Mouse (Mus musculus): ENCODE results near the gene Psen2. TPM values are rescaled to one million over a fixed set of nuclear protein-coding genes. Genes with fewer than 3 reads are reported as not detected.

Gene Psen2
- polyA plus RNA-seq, 1 experiment: 58.1 TPM

DNA sequence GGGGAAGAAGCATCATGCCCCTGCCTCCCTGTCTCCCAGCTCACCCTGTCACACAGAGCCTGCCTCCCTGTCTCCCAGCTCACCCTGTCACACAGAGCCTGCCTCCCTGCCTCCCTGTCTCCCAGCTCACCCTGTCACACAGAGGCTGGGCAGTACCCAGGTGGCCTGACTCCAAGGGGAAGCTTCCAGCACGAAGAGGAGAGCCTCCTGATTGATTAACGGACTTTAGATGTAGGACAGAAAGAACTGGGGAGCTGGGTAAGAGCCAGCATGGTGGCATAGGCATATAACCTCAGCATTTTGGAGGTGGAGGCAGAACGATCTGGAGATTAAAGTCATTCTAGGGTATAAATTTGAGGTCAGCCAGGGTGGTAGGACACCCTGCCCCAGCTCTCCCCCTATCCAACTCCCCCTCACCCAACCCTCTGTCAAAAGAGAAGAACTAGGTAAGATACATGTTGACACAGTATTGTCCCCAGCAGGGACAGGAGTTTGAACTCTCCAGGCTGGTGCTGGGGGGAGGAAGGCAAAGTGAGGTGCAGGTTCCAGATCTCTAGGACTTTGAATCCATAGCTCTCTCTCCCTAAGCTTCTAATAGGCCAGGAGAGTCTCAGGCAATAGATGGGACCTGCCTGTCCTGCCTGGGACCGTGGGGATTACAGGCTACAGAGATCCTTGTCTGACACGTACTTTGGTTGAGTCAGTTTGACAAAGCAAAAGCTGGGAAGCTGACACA lies 46.5 kb downstream of the Psen2 start:
- H3K27ac ChIP-seq (ENCODE audit: control insufficient read depth, insufficient read depth, low read depth, low read length, poor library complexity): no peak overlapping the region
- TF ChIP-seq CTCF (IDR thresholded peaks at IDR 0.05; ENCODE audit: control insufficient read depth, insufficient read depth, low read length): no peak
- no peak for TF ChIP-seq POLR2A (IDR thresholded peaks at IDR 0.05; ENCODE audit: borderline replicate concordance, control insufficient read depth, low read depth, low read length)
- H3K4me1 ChIP-seq (ENCODE audit: control insufficient read depth, insufficient read depth, low read length): no peaks in the 10 kb centered on the region
- 65% methylated on average over 5 of the region's 5 CpGs for WGBS
- H3K4me3 ChIP-seq (replicated peaks; ENCODE audit: control insufficient read depth, low read depth, low read length): no peak overlapping the region

- WGBS: 21% methylated on average over 4 of the region's 4 CpGs
- no peak overlapping the region for H3K27ac ChIP-seq (ENCODE audit: control insufficient read depth, insufficient read depth, low read depth, low read length, poor library complexity)
- peak; percentile 98 for TF ChIP-seq CTCF (IDR thresholded peaks at IDR 0.05; ENCODE audit: control insufficient read depth, insufficient read depth, low read length)
- TF ChIP-seq POLR2A (IDR thresholded peaks at IDR 0.05; ENCODE audit: borderline replicate concordance, control insufficient read depth, low read depth, low read length): no peak
- H3K4me1 ChIP-seq (ENCODE audit: control insufficient read depth, insufficient read depth, low read length): no peaks in the 10 kb centered on the region
- H3K4me3 ChIP-seq (replicated peaks; ENCODE audit: control insufficient read depth, low read depth, low read length): no peak overlapping the region
Observed at GRCm38 (mm10) chr1:180215044-180215443, 48.2 kb downstream of the Psen2 start.

- TF ChIP-seq CTCF (IDR thresholded peaks at IDR 0.05; ENCODE audit: control insufficient read depth, insufficient read depth, low read length): no peak
- no peak for TF ChIP-seq POLR2A (IDR thresholded peaks at IDR 0.05; ENCODE audit: borderline replicate concordance, control insufficient read depth, low read depth, low read length)
- Histone ChIP-seq H3K4me3 (replicated peaks; ENCODE audit: control insufficient read depth, low read depth, low read length) (no peak overlapping the region), H3K27ac (ENCODE audit: control insufficient read depth, insufficient read depth, low read depth, low read length, poor library complexity) (no peak overlapping the region), H3K4me1 (ENCODE audit: control insufficient read depth, insufficient read depth, low read length) (no peaks in the 10 kb centered on the region)
- 54% methylated on average over 5 of the region's 5 CpGs for WGBS
Observed at GRCm38 (mm10) chr1:180212911-180213310, 50.3 kb downstream of the Psen2 start.

- H3K4me1 ChIP-seq (ENCODE audit: control insufficient read depth, insufficient read depth, low read length): no peaks in the 10 kb centered on the region
- 79% methylated on average over 9 of the region's 9 CpGs for WGBS
- H3K4me3 ChIP-seq (replicated peaks; ENCODE audit: control insufficient read depth, low read depth, low read length): no peak overlapping the region
- no peak overlapping the region for H3K27ac ChIP-seq (ENCODE audit: control insufficient read depth, insufficient read depth, low read depth, low read length, poor library complexity)
- TF ChIP-seq CTCF (IDR thresholded peaks at IDR 0.05; ENCODE audit: control insufficient read depth, insufficient read depth, low read length) (no peak), POLR2A (IDR thresholded peaks at IDR 0.05; ENCODE audit: borderline replicate concordance, control insufficient read depth, low read depth, low read length) (no peak)
Observed at GRCm38 (mm10) chr1:180210781-180211271, 52.4 kb downstream of the Psen2 start.

DNA sequence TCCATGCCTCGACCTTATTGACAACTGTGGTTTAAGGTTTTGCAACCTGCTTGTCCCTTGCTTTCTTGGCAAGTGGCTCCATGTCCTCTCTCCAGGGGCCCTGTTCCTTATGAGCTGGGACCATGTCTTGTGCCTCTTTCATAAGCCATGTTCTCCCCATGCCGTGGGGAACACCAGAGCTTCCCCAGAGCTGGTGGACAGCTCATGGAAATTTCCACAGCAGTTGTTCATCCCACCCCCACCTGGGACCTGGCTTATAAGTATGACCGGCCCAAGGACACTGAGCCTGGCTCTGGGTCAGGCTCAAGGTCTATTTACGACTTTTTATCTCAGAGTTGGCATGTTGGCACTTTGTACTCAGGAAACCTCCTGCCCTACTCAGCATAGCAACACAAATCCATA lies 53.2 kb downstream of the Psen2 start:
- H3K27ac ChIP-seq (ENCODE audit: control insufficient read depth, insufficient read depth, low read depth, low read length, poor library complexity): no peak overlapping the region
- H3K4me3 ChIP-seq (replicated peaks; ENCODE audit: control insufficient read depth, low read depth, low read length): no peak overlapping the region
- no peak for TF ChIP-seq CTCF (IDR thresholded peaks at IDR 0.05; ENCODE audit: control insufficient read depth, insufficient read depth, low read length)
- no peak for TF ChIP-seq POLR2A (IDR thresholded peaks at IDR 0.05; ENCODE audit: borderline replicate concordance, control insufficient read depth, low read depth, low read length)
- no peaks in the 10 kb centered on the region for H3K4me1 ChIP-seq (ENCODE audit: control insufficient read depth, insufficient read depth, low read length)
- 55% methylated on average over 4 of the region's 4 CpGs for WGBS

- Histone ChIP-seq H3K27ac (ENCODE audit: control insufficient read depth, insufficient read depth, low read depth, low read length, poor library complexity) (no peak overlapping the region), H3K4me1 (ENCODE audit: control insufficient read depth, insufficient read depth, low read length) (no peaks in the 10 kb centered on the region), H3K4me3 (replicated peaks; ENCODE audit: control insufficient read depth, low read depth, low read length) (no peak overlapping the region)
- TF ChIP-seq POLR2A (IDR thresholded peaks at IDR 0.05; ENCODE audit: borderline replicate concordance, control insufficient read depth, low read depth, low read length): no peak
- TF ChIP-seq CTCF (IDR thresholded peaks at IDR 0.05; ENCODE audit: control insufficient read depth, insufficient read depth, low read length): no peak
- 76% methylated on average over 3 of the region's 3 CpGs for WGBS
Observed at GRCm38 (mm10) chr1:180208370-180208769, 54.9 kb downstream of the Psen2 start.

- TF ChIP-seq POLR2A (IDR thresholded peaks at IDR 0.05; ENCODE audit: borderline replicate concordance, control insufficient read depth, low read depth, low read length): no peak
- TF ChIP-seq CTCF (IDR thresholded peaks at IDR 0.05; ENCODE audit: control insufficient read depth, insufficient read depth, low read length): no peak
Observed at GRCm38 (mm10) chr1:180200722-180201121, 62.5 kb downstream of the Psen2 start.

GRCm38 (mm10) chr1:180199715-180200050 lies 63.6 kb downstream of the Psen2 start:
- no peak overlapping the region for H3K4me3 ChIP-seq (replicated peaks; ENCODE audit: control insufficient read depth, low read depth, low read length)
- peak overlapping the region; percentile 62 for H3K27ac ChIP-seq (ENCODE audit: control insufficient read depth, insufficient read depth, low read depth, low read length, poor library complexity)
- H3K4me1 ChIP-seq (ENCODE audit: control insufficient read depth, insufficient read depth, low read length): peaks cover 6% of the 10 kb centered on the region
- 23% methylated on average over 4 of the region's 4 CpGs for WGBS
- TF ChIP-seq POLR2A (IDR thresholded peaks at IDR 0.05; ENCODE audit: borderline replicate concordance, control insufficient read depth, low read depth, low read length) (no peak), CTCF (IDR thresholded peaks at IDR 0.05; ENCODE audit: control insufficient read depth, insufficient read depth, low read length) (no peak)

More at GRCm38 (mm10) chr1:180200722-180201121, 62.5 kb downstream of the Psen2 start:
- Histone ChIP-seq H3K4me1 (ENCODE audit: control insufficient read depth, insufficient read depth, low read length) (peaks cover 1% of the 10 kb centered on the region; the same call in 1 of the 2 replicates), H3K4me3 (replicated peaks; ENCODE audit: control insufficient read depth, low read depth, low read length) (no peak overlapping the region), H3K27ac (ENCODE audit: control insufficient read depth, insufficient read depth, low read depth, low read length, poor library complexity) (no peak overlapping the region)
- 81% methylated on average over 5 of the region's 5 CpGs for WGBS

Data from bone marrow, adult 2 months (tissue).